Mouse (Mus musculus) liver, embryonic 16.5 days (tissue): ENCODE results near the gene Wap. TPM values are rescaled to one million over a fixed set of nuclear protein-coding genes. Genes with fewer than 3 reads are reported as not detected.

Experiments
- ATAC-seq: fragments of 200-750 bp; cut with Nextera tagmentation; 2 replicates; pipeline ENCODE4 v1.8.0; 2017; ENCODE audit warnings: low read depth, mild to moderate bottlenecking, moderate number of reproducible peaks, moderate library complexity
- H3K27ac ChIP-seq: fragments of 300-500 bp; sonication (generic); 2 replicates; pipeline ENCODE4 v1.5.1; 2014; ENCODE audit warnings: mild to moderate bottlenecking, low read length
- H3K27me3 ChIP-seq: fragments of 300-500 bp; sonication (generic); 2 replicates; pipeline ENCODE4 v1.6.1; 2014; ENCODE audit warnings: low read depth, low read length, mixed read lengths; ENCODE audit not compliant: control insufficient read depth, insufficient read depth
- H3K36me3 ChIP-seq: fragments of 300-500 bp; sonication (generic); 2 replicates; pipeline ENCODE4 v1.6.1; 2014; ENCODE audit warnings: mild to moderate bottlenecking; ENCODE audit not compliant: control insufficient read depth, insufficient read depth
- H3K4me1 ChIP-seq: fragments of 300-500 bp; sonication (generic); 2 replicates; pipeline ENCODE4 v1.6.1; 2014; ENCODE audit warnings: low read depth, low read length, mixed read lengths; ENCODE audit not compliant: control insufficient read depth
- H3K4me2 ChIP-seq: fragments of 300-500 bp; sonication (generic); 2 replicates; pipeline ENCODE4 v1.6.1; 2014; ENCODE audit warnings: low read depth, low read length, mixed read lengths
- H3K4me3 ChIP-seq: fragments of 300-500 bp; sonication (generic); 2 replicates; pipeline ENCODE4 v1.5.1; 2014; ENCODE audit warnings: low read depth, mild to moderate bottlenecking, low read length
- H3K9ac ChIP-seq: fragments of 300-500 bp; sonication (generic); 2 replicates; pipeline ENCODE4 v1.6.1; 2014; ENCODE audit warnings: low read depth, low read length
- H3K9me3 ChIP-seq: fragments of 300-500 bp; sonication (generic); replicated peaks from 2 replicates; pipeline ENCODE4 v1.6.1; 2016; ENCODE audit warnings: low read length; ENCODE audit not compliant: control insufficient read depth
- whole genome bisulfite sequencing: fragments of 180-500 bp; shearing (Covaris S2); extraction: QIAGEN DNeasy Blood & Tissue Kit; methylation state at CpG from one replicate; pipeline ENCODE4 v1.1.7; 2014; ENCODE audit not compliant: insufficient replicate concordance; 5-methylcytosine and 5-hydroxymethylcytosine counted together
- polyA plus RNA-seq: library from polyadenylated mRNA; unstranded; fragments of >200 nt; fragmentation: Nextera tagmentation; extraction: Ambion mirVana; gene quantifications from 2 replicates; pipeline ENCODE4 v1.2.1, GENCODE M21; 2015

Gene Wap
- polyA plus RNA-seq: not detected in 2 replicates

DNA sequence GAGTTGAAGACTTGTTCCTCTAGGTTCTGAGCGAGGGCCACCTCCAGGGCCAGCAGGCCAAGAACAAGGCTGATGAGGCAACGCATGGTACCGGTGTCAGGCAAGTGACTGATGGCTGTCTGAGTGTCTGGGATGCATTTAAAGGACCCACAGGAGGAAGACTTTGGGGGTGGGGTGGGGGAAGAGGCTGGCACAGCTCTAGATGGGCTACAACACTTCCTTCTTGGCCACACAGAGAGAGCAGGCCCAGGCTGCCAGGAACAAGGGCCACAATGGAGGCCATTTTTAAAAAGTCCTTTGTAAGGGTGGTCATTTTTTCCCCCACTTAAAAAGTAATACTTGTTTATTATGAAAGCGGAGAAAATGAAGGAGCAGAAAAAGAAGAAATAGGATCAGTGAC is at the start of gene Wap:
TSS of gene Wap (minus strand) at position 101 of the 400 bp plus-strand sequence.
- Histone ChIP-seq H3K36me3 (no peaks in the 10 kb centered on the region), H3K4me2 (no peak within 1 kb of the TSS), H3K27ac (no peak within 1 kb of the TSS), H3K9me3 (no peaks in the 10 kb centered on the region), H3K27me3 (no peaks in the 10 kb centered on the region), H3K4me3 (no peak within 1 kb of the TSS), H3K4me1 (no peaks in the 10 kb centered on the region), H3K9ac (no peak within 1 kb of the TSS)
- no peak for ATAC-seq
- WGBS: 71% methylated on average over 4 of the region's 4 CpGs

- H3K27me3 ChIP-seq: no peaks in the 10 kb centered on the region
- no peak for ATAC-seq
- no peak overlapping the region for H3K9ac ChIP-seq
- H3K27ac ChIP-seq: no peak overlapping the region
- 48% methylated on average over 3 of the region's 3 CpGs for WGBS
- H3K9me3 ChIP-seq: 0 out of 2 replicates have a peak, but pooled peaks cover 2% of the 10 kb centered on the region
- H3K4me2 ChIP-seq: no peak overlapping the region
- no peaks in the 10 kb centered on the region for H3K4me1 ChIP-seq
- no peak overlapping the region for H3K4me3 ChIP-seq
- H3K36me3 ChIP-seq: no peaks in the 10 kb centered on the region
Measured at GRCm38 (mm10) chr11:6684741-6685140, 46.3 kb upstream of the Wap start.

DNA sequence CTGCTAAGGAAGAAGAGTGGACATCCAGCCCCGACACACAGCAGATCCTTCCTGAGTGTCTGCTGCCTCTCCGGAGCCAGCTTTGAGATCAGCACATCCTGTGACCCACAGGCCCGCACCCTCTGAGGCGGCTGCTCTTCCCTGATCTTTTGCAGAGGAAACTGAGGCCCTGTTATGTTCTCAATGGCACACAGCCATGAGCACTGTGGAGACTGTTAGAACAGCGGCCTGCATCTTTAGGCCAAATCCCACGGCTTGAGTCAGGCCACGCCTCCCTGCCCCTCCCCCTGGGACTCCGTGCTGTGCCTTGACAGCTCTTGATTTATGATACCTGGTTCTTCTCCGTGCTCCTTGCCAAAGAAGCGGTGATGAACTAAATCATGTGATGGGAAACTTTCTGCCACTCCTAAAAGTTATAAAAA is 42.0 kb upstream of the Wap start:
- Histone ChIP-seq H3K4me1 (no peaks in the 10 kb centered on the region), H3K36me3 (no peaks in the 10 kb centered on the region), H3K9ac (no peak overlapping the region), H3K27me3 (no peaks in the 10 kb centered on the region), H3K9me3 (0 out of 2 replicates have a peak, but pooled peaks cover 2% of the 10 kb centered on the region), H3K27ac (no peak overlapping the region), H3K4me2 (peak overlapping the region; percentile 17; the same call in 1 of the 2 replicates), H3K4me3 (no peak overlapping the region)
- WGBS: 8% methylated on average over 10 of the region's 10 CpGs
- ATAC-seq: peak; percentile 32

- Histone ChIP-seq H3K9ac (no peak overlapping the region), H3K4me2 (peak overlapping the region; percentile 17; the same call in 1 of the 2 replicates), H3K27ac (no peak overlapping the region), H3K27me3 (no peaks in the 10 kb centered on the region), H3K4me1 (no peaks in the 10 kb centered on the region), H3K4me3 (no peak overlapping the region), H3K9me3 (0 out of 2 replicates have a peak, but pooled peaks cover 2% of the 10 kb centered on the region), H3K36me3 (no peaks in the 10 kb centered on the region)
- no peak for ATAC-seq
- 25% methylated on average over 17 of the region's 17 CpGs for WGBS
Measured at GRCm38 (mm10) chr11:6679694-6680396, 41.4 kb upstream of the Wap start.

DNA sequence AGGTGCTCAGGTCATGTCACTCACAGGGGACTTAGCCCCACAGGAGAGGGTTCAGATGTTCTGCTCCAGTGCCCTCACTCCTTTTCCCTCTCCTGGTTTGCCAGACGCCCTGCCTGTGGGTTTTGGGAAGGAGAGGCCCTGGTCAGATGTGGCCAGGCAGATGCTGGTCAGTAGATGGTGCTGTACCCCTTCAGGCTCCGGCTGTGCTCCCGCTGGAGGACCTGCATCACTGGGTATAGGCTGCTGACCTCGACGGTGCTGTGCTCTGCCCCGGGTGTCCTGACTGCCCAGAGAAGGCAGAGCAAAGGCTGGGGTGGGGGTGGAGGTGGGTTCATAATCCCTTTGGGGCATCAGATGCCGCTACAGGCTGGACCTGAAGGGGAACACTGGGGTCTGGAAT is 39.1 kb upstream of the Wap start:
- Histone ChIP-seq H3K27me3 (no peaks in the 10 kb centered on the region), H3K4me2 (no peak overlapping the region), H3K27ac (no peak overlapping the region), H3K9me3 (no peaks in the 10 kb centered on the region), H3K4me3 (no peak overlapping the region), H3K36me3 (no peaks in the 10 kb centered on the region), H3K9ac (no peak overlapping the region), H3K4me1 (no peaks in the 10 kb centered on the region)
- WGBS: 24% methylated on average over 7 of the region's 7 CpGs
- ATAC-seq: no peak

- Histone ChIP-seq H3K27me3 (no peaks in the 10 kb centered on the region), H3K9me3 (no peaks in the 10 kb centered on the region), H3K4me1 (no peaks in the 10 kb centered on the region), H3K27ac (no peak overlapping the region), H3K4me3 (no peak overlapping the region), H3K9ac (no peak overlapping the region), H3K4me2 (no peak overlapping the region), H3K36me3 (no peaks in the 10 kb centered on the region)
- no peak for ATAC-seq
- WGBS: 66% methylated on average over 9 of the region's 9 CpGs
Measured at GRCm38 (mm10) chr11:6676641-6677040, 38.2 kb upstream of the Wap start.

GRCm38 (mm10) chr11:6675402-6675801 is 37.0 kb upstream of the Wap start:
- no peaks in the 10 kb centered on the region for H3K36me3 ChIP-seq
- H3K27ac ChIP-seq: no peak overlapping the region
- ATAC-seq: no peak
- H3K4me2 ChIP-seq: no peak overlapping the region
- no peaks in the 10 kb centered on the region for H3K9me3 ChIP-seq
- no peak overlapping the region for H3K4me3 ChIP-seq
- WGBS: 32% methylated on average over 7 of the region's 7 CpGs
- no peaks in the 10 kb centered on the region for H3K27me3 ChIP-seq
- H3K9ac ChIP-seq: no peak overlapping the region
- H3K4me1 ChIP-seq: no peaks in the 10 kb centered on the region

DNA sequence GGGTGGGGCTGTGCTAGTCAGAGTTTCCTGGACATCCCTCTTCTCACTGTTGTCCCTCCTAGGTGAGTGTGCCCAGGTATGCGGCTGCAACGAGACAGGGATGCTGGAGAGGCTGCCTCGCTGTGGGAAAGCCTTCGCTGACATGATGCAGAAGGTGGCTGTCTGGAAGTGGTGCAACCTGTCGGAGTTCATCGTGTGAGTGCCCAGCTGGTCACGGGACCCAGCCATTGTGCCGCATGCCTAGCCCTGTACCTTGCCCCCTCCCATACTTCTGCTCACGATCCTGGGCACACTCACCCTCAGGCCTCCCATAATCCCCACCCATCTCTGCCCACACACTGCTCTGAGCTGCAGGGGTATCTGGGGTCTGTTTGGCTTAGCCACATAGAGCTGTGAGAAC is 36.3 kb upstream of the Wap start:
- H3K4me3 ChIP-seq: no peak overlapping the region
- no peaks in the 10 kb centered on the region for H3K36me3 ChIP-seq
- H3K27me3 ChIP-seq: no peaks in the 10 kb centered on the region
- H3K4me2 ChIP-seq: no peak overlapping the region
- no peak overlapping the region for H3K9ac ChIP-seq
- no peak for ATAC-seq
- no peaks in the 10 kb centered on the region for H3K4me1 ChIP-seq
- 71% methylated on average over 9 of the region's 9 CpGs for WGBS
- no peak overlapping the region for H3K27ac ChIP-seq
- no peaks in the 10 kb centered on the region for H3K9me3 ChIP-seq

- H3K4me1 ChIP-seq: no peaks in the 10 kb centered on the region
- H3K4me2 ChIP-seq: no peak overlapping the region
- no peak overlapping the region for H3K9ac ChIP-seq
- ATAC-seq: no peak
- 54% methylated on average over 4 of the region's 4 CpGs for whole genome bisulfite sequencing
- H3K9me3 ChIP-seq: no peaks in the 10 kb centered on the region
- H3K27me3 ChIP-seq: no peaks in the 10 kb centered on the region
- no peak overlapping the region for H3K4me3 ChIP-seq
- no peaks in the 10 kb centered on the region for H3K36me3 ChIP-seq
- H3K27ac ChIP-seq: no peak overlapping the region
Measured at GRCm38 (mm10) chr11:6670826-6671225, 32.4 kb upstream of the Wap start.
